Mouse (Mus musculus): ENCODE measurements around the gene Rps3a1.

- TF ChIP-seq EP300 (IDR thresholded peaks at IDR 0.05; ENCODE audit: low read depth) (no peak), CTCF (IDR thresholded peaks at IDR 0.05; ENCODE audit: low read depth) (no peak)
Measured at GRCm38 (mm10) chr3:86168841-86169425, 26.4 kb upstream of the Rps3a1 start.
